In the genomic region with DNA sequence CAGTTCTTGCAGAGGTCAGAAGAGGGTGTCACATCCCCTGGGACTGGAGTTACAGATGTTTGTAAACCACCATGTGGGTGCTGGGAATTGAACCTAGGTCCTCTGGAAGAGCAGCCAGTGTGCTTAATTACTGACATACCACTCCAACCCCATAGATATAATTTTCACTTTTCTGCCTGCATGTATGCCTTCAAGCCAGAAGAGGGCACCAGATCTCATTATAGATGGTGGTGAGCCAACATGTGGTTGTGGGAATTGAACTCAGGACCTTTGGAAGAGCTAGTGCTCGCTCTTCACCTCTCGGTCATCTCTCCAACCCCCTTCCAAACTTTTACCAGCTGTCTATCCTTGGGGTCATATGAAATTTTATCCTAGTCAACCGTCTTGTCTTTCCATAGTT, we compare ENCODE assay signal across 20 mouse cellular contexts.
A peak's percentile ranks its signal among the peaks of the same experiment; 100 is the strongest.
DNase-seq lines count a peak whose midpoint lies in the region; ATAC-seq and TF ChIP-seq lines count a peak whose summit lies in the region.
"Had no signal": no experiment of that assay in that cellular context is flagged by ENCODE, and none has a peak within 500 bp of the region (broad histone marks: within the 10 kb centered on the region; RNA-seq: fewer than 3 reads in every experiment).

No protein-coding gene starts in this region.

- H3K9ac ChIP-seq in hindbrain, postnatal 0 days (replicated peaks; ENCODE audit: low read length) = no peak overlapping the region
- H3K9ac ChIP-seq in hindbrain, embryonic 16.5 days (ENCODE audit: low read depth, low read length) = no peak overlapping the region
- H3K9ac ChIP-seq: embryonic facial prominence, embryonic 12.5 days; hindbrain, embryonic 13.5 days; limb, embryonic 15.5 days; neural tube, embryonic 13.5 days had no signal

- H3K9me3 ChIP-seq in hindbrain, postnatal 0 days (ENCODE audit: low read length) = no peaks in the 10 kb centered on the region
- H3K9me3 ChIP-seq in hindbrain, embryonic 16.5 days (ENCODE audit: control insufficient read depth, low read length) = no peaks in the 10 kb centered on the region
- H3K9me3 ChIP-seq: embryonic facial prominence, embryonic 12.5 days; hindbrain, embryonic 13.5 days; limb, embryonic 15.5 days; neural tube, embryonic 13.5 days had no signal

- DNase-seq in hindbrain, postnatal 0 days (ENCODE audit: low spot score) = no peak
- no peak for DNase-seq in lung, adult 2 months
- DNase-seq in lung, postnatal 25 days (ENCODE audit: low spot score) = no peak
- DNase-seq in splenic B cell, adult 2 months (ENCODE audit: low read depth, low spot score) = peak; percentile 3
- DNase-seq: adrenal gland, adult 8-10 months; cerebellum, adult 11-12 months; heart, postnatal 10 days; kidney, adult 18-20 months; kidney, postnatal 36 days; lung, postnatal 14 days; right cerebral cortex, postnatal 25 days had no signal

- no peak for ATAC-seq in hindbrain, postnatal 0 days
- no peak for ATAC-seq in hindbrain, embryonic 16.5 days
- no peak for ATAC-seq in frontal cortex, adult (ENCODE audit: low TSS enrichment)
- ATAC-seq: forebrain, embryonic 16.5 days had no signal

- H3K27ac ChIP-seq in hindbrain, postnatal 0 days = no peak overlapping the region
- no peak overlapping the region for H3K27ac ChIP-seq in hindbrain, embryonic 16.5 days (ENCODE audit: low read depth, low read length)
- H3K27ac ChIP-seq in bone marrow macrophage, adult 2 months (ENCODE audit: insufficient read depth, low read depth, low read length) = no peak overlapping the region
- H3K27ac ChIP-seq: embryonic facial prominence, embryonic 12.5 days; limb, embryonic 15.5 days; midbrain, embryonic 10.5 days; neural tube, embryonic 13.5 days had no signal

- H3K4me3 ChIP-seq in hindbrain, postnatal 0 days (ENCODE audit: low read length) = no peak overlapping the region
- no peak overlapping the region for H3K4me3 ChIP-seq in hindbrain, embryonic 16.5 days (ENCODE audit: low read length)
- no peak overlapping the region for H3K4me3 ChIP-seq in lung, adult 2 months (replicated peaks; ENCODE audit: extremely low read depth, low read depth, low read length)
- no peak overlapping the region for H3K4me3 ChIP-seq in bone marrow macrophage, adult 2 months (ENCODE audit: insufficient read depth, low read length)
- H3K4me3 ChIP-seq: embryonic facial prominence, embryonic 12.5 days; hindbrain, embryonic 13.5 days; limb, embryonic 15.5 days; midbrain, embryonic 10.5 days; neural tube, embryonic 13.5 days had no signal

- no peaks in the 10 kb centered on the region for H3K27me3 ChIP-seq in hindbrain, postnatal 0 days (ENCODE audit: insufficient read depth, low read length)
- H3K27me3 ChIP-seq in hindbrain, embryonic 16.5 days (replicated peaks; ENCODE audit: control insufficient read depth, insufficient read depth, low read length) = no peaks in the 10 kb centered on the region
- H3K27me3 ChIP-seq in splenic B cell, adult 2 months (ENCODE audit: control insufficient read depth, insufficient read depth, low read length, poor library complexity, severe bottlenecking) = no peaks in the 10 kb centered on the region
- H3K27me3 ChIP-seq: embryonic facial prominence, embryonic 12.5 days; hindbrain, embryonic 13.5 days; neural tube, embryonic 13.5 days had no signal

- no peaks in the 10 kb centered on the region for H3K36me3 ChIP-seq in hindbrain, postnatal 0 days (ENCODE audit: insufficient read depth, low read length)
- H3K36me3 ChIP-seq in hindbrain, embryonic 16.5 days (ENCODE audit: control insufficient read depth, insufficient read depth, low read length) = no peaks in the 10 kb centered on the region
- no peaks in the 10 kb centered on the region for H3K36me3 ChIP-seq in splenic B cell, adult 2 months (ENCODE audit: control insufficient read depth, insufficient read depth, low read length, poor library complexity, severe bottlenecking)
- H3K36me3 ChIP-seq: embryonic facial prominence, embryonic 12.5 days; hindbrain, embryonic 13.5 days; limb, embryonic 15.5 days; neural tube, embryonic 13.5 days had no signal

- H3K4me1 ChIP-seq in hindbrain, postnatal 0 days (ENCODE audit: insufficient read depth, low read length) = peaks cover 10% of the 10 kb centered on the region; the same call in 1 of the 2 replicates
- H3K4me1 ChIP-seq in hindbrain, embryonic 16.5 days (ENCODE audit: control insufficient read depth, insufficient read depth, low read depth, low read length) = peaks cover 16% of the 10 kb centered on the region
- H3K4me1 ChIP-seq in lung, adult 2 months (ENCODE audit: control insufficient read depth, insufficient read depth, low read length) = no peaks in the 10 kb centered on the region
- no peaks in the 10 kb centered on the region for H3K4me1 ChIP-seq in bone marrow macrophage, adult 2 months (ENCODE audit: control insufficient read depth, insufficient read depth, low read length)

- peak; percentile 22; the same call in 1 of the 2 replicates for TF ChIP-seq CTCF in hindbrain, postnatal 0 days (IDR thresholded peaks at IDR 0.05; ENCODE audit: low read depth)
- 0 out of 2 replicates have a peak, but pooled peaks have one; percentile 7 for TF ChIP-seq CTCF in lung, adult 2 months (IDR thresholded peaks at IDR 0.05; ENCODE audit: insufficient read depth, low read length)
- 0 out of 2 replicates have a peak, but pooled peaks have one; percentile 11 for TF ChIP-seq CTCF in bone marrow macrophage, adult 2 months (IDR thresholded peaks at IDR 0.05; ENCODE audit: low read depth, low read length)

- TF ChIP-seq POLR2A in lung, adult 2 months (IDR thresholded peaks at IDR 0.05; ENCODE audit: borderline replicate concordance, extremely low read depth, low read depth, low read length) = no peak
- no peak for TF ChIP-seq POLR2A in bone marrow macrophage, adult 2 months (IDR thresholded peaks at IDR 0.05; ENCODE audit: borderline replicate concordance, low read depth, low read length)

- no peak overlapping the region for H3K4me2 ChIP-seq in hindbrain, postnatal 0 days (ENCODE audit: low read depth, low read length)
- no peak overlapping the region for H3K4me2 ChIP-seq in hindbrain, embryonic 16.5 days (ENCODE audit: low read length)
- H3K4me2 ChIP-seq: embryonic facial prominence, embryonic 12.5 days; hindbrain, embryonic 13.5 days; limb, embryonic 15.5 days; neural tube, embryonic 13.5 days had no signal

- WGBS in hindbrain, postnatal 0 days = 95% methylated on average over 3 of the region's 3 CpGs
- 99% methylated on average over 3 of the region's 3 CpGs for WGBS in hindbrain, embryonic 16.5 days
- 93% methylated on average over 3 of the region's 3 CpGs for WGBS in lung, adult 2 months
